Mouse (Mus musculus) Patski (cell line): ENCODE data around the gene Emc9. TPM values are rescaled to one million over a fixed set of nuclear protein-coding genes. Genes with fewer than 3 reads are reported as not detected.

ENCODE experiments used
- ATAC-seq: fragments of 100-300 bp; one replicate; pipeline ENCODE4 v1.8.0; 2021
- CTCF ChIA-PET: fragments of 350-600 bp; sonication (Branson Sonifier 250); formaldehyde crosslinking; loops from one replicate; lab custom pipeline; 2022; ENCODE audit warnings: inconsistent platforms; lab: Charles Lee
- POLR2A ChIA-PET: fragments of 350-600 bp; sonication (Branson Sonifier 250); formaldehyde crosslinking; loops from one replicate; lab custom pipeline; 2022; ENCODE audit warnings: antibody characterized with exemption, inconsistent platforms; lab: Charles Lee
- DNase-seq: peaks from one replicate; pipeline ENCODE4 v3.0.0-alpha.2; 2011; ENCODE audit warnings: low read depth, low spot score
- H3K27me3 ChIP-seq: fragments of 371-371 bp; one replicate; pipeline ENCODE4 v1.5.1; 2021
- CTCF ChIP-seq: fragments of 100-300 bp; IDR thresholded peaks from one replicate; pipeline ENCODE4 v1.5.1; 2021
- in situ Hi-C: fragments of 300-500 bp; cut with MboI; formaldehyde crosslinking; loops from 3 replicates; pipeline ENCODE4 v1.11.1; 2018; ENCODE audit warnings: low pct_unique_long_range_greater_than_20kb, mixed read lengths
- polyA plus RNA-seq: library from polyadenylated mRNA; unstranded; gene quantifications from one replicate; pipeline ENCODE4 v1.2.3, GENCODE M21; 2021

Emc9 gene
- polyA plus RNA-seq, 1 experiment from 2014 or later, result 7.3 TPM

GRCm38 (mm10) chr14:55591331-55591891 lies 6.3 kb upstream of the Emc9 start, which contains the start of gene Rnf31:
TSS of gene Rnf31 (plus strand) at chr14:55591708.
- in situ Hi-C loops, result loop anchor here (25.0 kb wide), 1 partner anchor 704 kb away; the partner anchor contains the start of genes Bcl2l2, Gm20521, Pabpn1 and Ppp1r3e
- TF ChIP-seq CTCF, result no peak
- peak; percentile 95 for ATAC-seq
- no peaks in the 10 kb centered on the region for H3K27me3 ChIP-seq
- CTCF ChIA-PET, result interaction anchor here (1.1 to 1.9 kb wide), 3 partner anchors 11 to 35 kb away, joined by 3 to 8 read pairs (median 4); partner anchors contain the start of gene Psme1
- DNase-seq, result peak; percentile 78
- POLR2A ChIA-PET, result interaction anchor here (1.0 to 1.5 kb wide), 4 partner anchors 12 to 35 kb away, joined by 3 to 7 read pairs (median 4); partner anchors contain the start of genes A730061H03Rik and Dcaf11

GRCm38 (mm10) chr14:55590748-55591330 lies 5.7 kb upstream of the Emc9 start, which contains the start of gene Psme2:
TSS of gene Psme2 (minus strand) at chr14:55591113.
- ChIA-PET CTCF (interaction anchor here (0.7 to 1.9 kb wide), 4 partner anchors 11 to 38 kb away, joined by 3 to 8 read pairs (median 4); partner anchors contain the start of gene Psme1), POLR2A (interaction anchor here (1.0 to 1.5 kb wide), 4 partner anchors 12 to 34 kb away, joined by 3 to 7 read pairs (median 4); partner anchors contain the start of genes A730061H03Rik and Dcaf11)
- no peak for TF ChIP-seq CTCF
- H3K27me3 ChIP-seq, result no peaks in the 10 kb centered on the region
- DNase-seq (peak; percentile 94), ATAC-seq (peak; percentile 94)
- in situ Hi-C loops, result loop anchor here (25.0 kb wide), 1 partner anchor 704 kb away; the partner anchor contains the start of genes Bcl2l2, Gm20521, Pabpn1 and Ppp1r3e

GRCm38 (mm10) chr14:55589771-55590448 lies 4.8 kb upstream of the Emc9 start:
- in situ Hi-C loops, result loop anchor here (25.0 kb wide), 1 partner anchor 703 kb away; the partner anchor contains the start of genes Bcl2l2, Gm20521, Pabpn1 and Ppp1r3e
- DNase-seq, result no peak
- TF ChIP-seq CTCF, result no peak
- CTCF ChIA-PET, result interaction anchor here (1.8 to 1.9 kb wide), 2 partner anchors 12 to 34 kb away, joined by 4 to 8 read pairs; partner anchors contain the start of gene Psme1
- POLR2A ChIA-PET, result interaction anchor here (0.7 to 1.5 kb wide), 4 partner anchors 11 to 33 kb away, joined by 3 to 7 read pairs (median 4); partner anchors contain the start of gene Dcaf11
- H3K27me3 ChIP-seq, result no peaks in the 10 kb centered on the region
- ATAC-seq, result no peak

- POLR2A ChIA-PET, result interaction anchor here (0.7 to 1.4 kb wide), 2 partner anchors 18 to 29 kb away, joined by 3 read pairs; partner anchors contain the start of gene Dcaf11
- no peak for ATAC-seq
Measured at GRCm38 (mm10) chr14:55589271-55589670, 4.2 kb upstream of the Emc9 start.

GRCm38 (mm10) chr14:55586149-55586548 lies 1.0 kb upstream of the Emc9 start:
- in situ Hi-C loops, result loop anchor here (25.0 kb wide), 1 partner anchor 699 kb away; the partner anchor contains the start of genes Bcl2l2, Gm20521, Pabpn1 and Ppp1r3e
- H3K27me3 ChIP-seq, result no peaks in the 10 kb centered on the region
- POLR2A ChIA-PET, result no interaction called here
- CTCF ChIA-PET, result interaction anchor here (0.7 kb wide), 1 partner anchor 14 kb away, joined by 3 read pairs; no protein-coding TSS in a partner anchor
- ATAC-seq (no peak), DNase-seq (no peak)
- TF ChIP-seq CTCF, result no peak

More at GRCm38 (mm10) chr14:55589271-55589670, 4.2 kb upstream of the Emc9 start:
- no peak for TF ChIP-seq CTCF
- DNase-seq, result no peak
- CTCF ChIA-PET, result no interaction called here
- no peaks in the 10 kb centered on the region for H3K27me3 ChIP-seq
- in situ Hi-C loops, result loop anchor here (25.0 kb wide), 1 partner anchor 702 kb away; the partner anchor contains the start of genes Bcl2l2, Gm20521, Pabpn1 and Ppp1r3e

GRCm38 (mm10) chr14:55585566-55585960 lies 461 bp upstream of the Emc9 start:
- no peak for ATAC-seq
- no peak for DNase-seq
- no peaks in the 10 kb centered on the region for H3K27me3 ChIP-seq
- ChIA-PET CTCF (interaction anchor here (1.1 to 1.5 kb wide), 2 partner anchors 19 to 28 kb away, joined by 3 to 4 read pairs; no protein-coding TSS in a partner anchor), POLR2A (no interaction called here)
- in situ Hi-C loops, result loop anchor here (25.0 kb wide), 1 partner anchor 698 kb away; the partner anchor contains the start of genes Bcl2l2, Gm20521, Pabpn1 and Ppp1r3e
- no peak for TF ChIP-seq CTCF

- TF ChIP-seq CTCF, result no peak
- no peak for ATAC-seq
- in situ Hi-C loops, result loop anchor here (25.0 kb wide), 1 partner anchor 697 kb away; the partner anchor contains the start of genes Bcl2l2, Gm20521, Pabpn1 and Ppp1r3e
- H3K27me3 ChIP-seq, result no peaks in the 10 kb centered on the region
- CTCF ChIA-PET, result interaction anchor here (1.1 to 1.5 kb wide), 2 partner anchors 18 to 27 kb away, joined by 3 to 4 read pairs; no protein-coding TSS in a partner anchor
- no peak for DNase-seq
- POLR2A ChIA-PET, result no interaction called here
Measured at GRCm38 (mm10) chr14:55584303-55584701, 800 bp downstream of the Emc9 start.

- no peak for TF ChIP-seq CTCF
- POLR2A ChIA-PET, result interaction anchor here (1.8 kb wide), 1 partner anchor 21 kb away, joined by 8 read pairs; the partner anchor contains the start of gene A730061H03Rik
- in situ Hi-C loops, result loop anchor here (25.0 kb wide), 1 partner anchor 695 kb away; the partner anchor contains the start of genes Bcl2l2, Gm20521, Pabpn1 and Ppp1r3e
- ATAC-seq, result peak; percentile 49
- CTCF ChIA-PET, result interaction anchor here (1.2 kb wide), 1 partner anchor 30 kb away, joined by 3 read pairs; no protein-coding TSS in a partner anchor
- no peak for DNase-seq
- no peaks in the 10 kb centered on the region for H3K27me3 ChIP-seq
Measured at GRCm38 (mm10) chr14:55581981-55582681, 3.0 kb downstream of the Emc9 start.

- ChIA-PET POLR2A (no interaction called here), CTCF (no interaction called here)
- DNase-seq (no peak), ATAC-seq (no peak)
- no peaks in the 10 kb centered on the region for H3K27me3 ChIP-seq
- no peak for TF ChIP-seq CTCF
- in situ Hi-C loops, result loop anchor here (25.0 kb wide), 1 partner anchor 693 kb away; the partner anchor contains the start of genes Bcl2l2, Gm20521, Pabpn1 and Ppp1r3e
Measured at GRCm38 (mm10) chr14:55580731-55581130, 4.4 kb downstream of the Emc9 start.
